Mouse (Mus musculus) brain, adult 10 weeks (tissue): ENCODE measurements around the gene Gm3604. TPM values are rescaled to one million over a fixed set of nuclear protein-coding genes. Genes with fewer than 3 reads are reported as not detected.

Experiments
- polyA plus RNA-seq: library from polyadenylated mRNA; stranded (reverse); fragments of 350-450 nt; fragmentation: Illumina TruSeq; extraction: RNeasy Lipid Tissue Mini Kit (QIAGEN cat#74804); gene quantifications from one replicate; pipeline ENCODE4 v1.2.3, GENCODE M21; 2015; ENCODE audit warnings: low read depth, low replicate concordance

Gene Gm3604
- polyA plus RNA-seq = 2.0 TPM

GRCm38 (mm10) chr13:62382952-62383351 lies at the start of gene Gm3604:
Gene Gm3604, minus strand, starts transcription at chr13:62383177.

Other genes starting within 250 kb of the Gm3604 start
- 10.3 TPM for gene Gm49359, start 83.7 kb upstream of the Gm3604 start, polyA plus RNA-seq
- gene Zfp935, start 175.3 kb upstream of the Gm3604 start, polyA plus RNA-seq = not detected
- gene Zfp934, start 188.0 kb upstream of the Gm3604 start, polyA plus RNA-seq = 9.3 TPM
- 5.0 TPM for gene 6720489N17Rik, start 241.0 kb upstream of the Gm3604 start, polyA plus RNA-seq